Mouse (Mus musculus): ENCODE measurements around the gene Zfand3. TPM values are rescaled to one million over a fixed set of nuclear protein-coding genes. Genes with fewer than 3 reads are reported as not detected.

The Zfand3 gene
- total and polyA plus RNA-seq, 3 experiments = 23.2 to 44.0 (median 23.5) TPM

- no peaks in the 10 kb centered on the region for H3K9me3 ChIP-seq (replicated peaks; ENCODE audit: low read length)
- no peak overlapping the region for H3K4me3 ChIP-seq (replicated peaks in 1 of 3; ENCODE audit: low read depth in 2 of 3, low read length in 2 of 3, poor library complexity in 1 of 3)
- peaks cover 2 to 28% of the 10 kb centered on the region in 2 experiments for H3K36me3 ChIP-seq (replicated peaks in 1 of 2; ENCODE audit: control insufficient read depth in 1 of 2, insufficient read depth in 1 of 2, low read length in 1 of 2)
- no peak overlapping the region for H3K9ac ChIP-seq (ENCODE audit: insufficient read depth, low read depth)
- H3K27ac ChIP-seq (ENCODE audit: insufficient read depth, low read depth) = no peak overlapping the region
- dilution Hi-C loops (cut with MboI; ENCODE audit: extremely low pct_ligation_motif_present, extremely low pct_unique_long_range_greater_than_20kb, low sequenced_read_pairs) (no loop called here), in situ Hi-C loops (cut with MboI; ENCODE audit: low pct_ligation_motif_present, low pct_unique_long_range_greater_than_20kb, low sequenced_read_pairs) (no loop called here)
- peaks cover 7 to 36% of the 10 kb centered on the region in 2 experiments; a peak in 3 of 4 replicates for H3K4me1 ChIP-seq (ENCODE audit: control insufficient read depth in 1 of 2, insufficient read depth in 2 of 2)
- TF ChIP-seq SMC3 (IDR thresholded peaks at IDR 0.05; ENCODE audit: low read depth, low read length) = peak; percentile 78
- peak; percentile 76 to 77 for TF ChIP-seq CTCF (conservative IDR thresholded peaks at IDR 0.05 in 1 of 2, IDR thresholded peaks at IDR 0.05 in 1 of 2; ENCODE audit: low read depth in 2 of 2, low read length in 2 of 2)
- no peak for TF ChIP-seq RCOR1 (conservative IDR thresholded peaks at IDR 0.05; ENCODE audit: low read depth, low read length)
- no peak for TF ChIP-seq POLR2AphosphoS2 (IDR thresholded peaks at IDR 0.05; ENCODE audit: low read depth, low read length)
- peak; percentile 57 for TF ChIP-seq RAD21 (IDR thresholded peaks at IDR 0.05; ENCODE audit: low read depth, low read length)
- 0 out of 2 replicates have a peak, but pooled peaks have one; percentile 26 for TF ChIP-seq MYC (IDR thresholded peaks at IDR 0.05; ENCODE audit: low read depth, low read length)
- peak; percentile 57 for DNase-seq (ENCODE audit: extremely low read depth)
- H3K27me3 ChIP-seq (replicated peaks) = no peaks in the 10 kb centered on the region
- no peak overlapping the region for H3K4me2 ChIP-seq (ENCODE audit: insufficient read depth, low read depth, poor library complexity, severe bottlenecking)
- peaks cover 6% of the 10 kb centered on the region; the same call in 1 of the 2 replicates for H3K79me2 ChIP-seq (replicated peaks; ENCODE audit: control insufficient read depth, extremely low read depth, insufficient read depth, poor library complexity, severe bottlenecking)
Observed at GRCm38 (mm10) chr17:30024651-30025050, 20.1 kb downstream of the Zfand3 start.

GRCm38 (mm10) chr17:30026617-30027016, 22.1 kb downstream of the Zfand3 start:
- Histone ChIP-seq H3K9me3 (replicated peaks; ENCODE audit: low read length) (no peaks in the 10 kb centered on the region), H3K27ac (ENCODE audit: insufficient read depth, low read depth) (no peak overlapping the region), H3K4me2 (ENCODE audit: insufficient read depth, low read depth, poor library complexity, severe bottlenecking) (no peak overlapping the region), H3K27me3 (replicated peaks) (no peaks in the 10 kb centered on the region), H3K9ac (ENCODE audit: insufficient read depth, low read depth) (no peak overlapping the region), H3K79me2 (replicated peaks; ENCODE audit: control insufficient read depth, extremely low read depth, insufficient read depth, poor library complexity, severe bottlenecking) (peaks cover 8% of the 10 kb centered on the region), H3K36me3 (replicated peaks in 1 of 2; ENCODE audit: control insufficient read depth in 1 of 2, insufficient read depth in 1 of 2, low read length in 1 of 2) (peaks cover 2 to 22% of the 10 kb centered on the region in 2 experiments), H3K4me3 (replicated peaks in 1 of 3; ENCODE audit: low read depth in 2 of 3, low read length in 2 of 3, poor library complexity in 1 of 3) (no peak overlapping the region), H3K4me1 (ENCODE audit: control insufficient read depth in 1 of 2, insufficient read depth in 2 of 2) (peaks cover 7 to 36% of the 10 kb centered on the region in 2 experiments; a peak in 3 of 4 replicates)
- dilution Hi-C loops (cut with MboI; ENCODE audit: extremely low pct_ligation_motif_present, extremely low pct_unique_long_range_greater_than_20kb, low sequenced_read_pairs) = no loop called here
- no peak for TF ChIP-seq POLR2AphosphoS2 (IDR thresholded peaks at IDR 0.05; ENCODE audit: low read depth, low read length)
- TF ChIP-seq KAT2A (IDR thresholded peaks at IDR 0.05; ENCODE audit: insufficient replicate concordance, low read length) = no peak
- TF ChIP-seq UBTF (IDR thresholded peaks at IDR 0.05; ENCODE audit: low read depth, low read length) = no peak
- no peak for TF ChIP-seq RCOR1 (conservative IDR thresholded peaks at IDR 0.05; ENCODE audit: low read depth, low read length)
- no peak for TF ChIP-seq HCFC1 (IDR thresholded peaks at IDR 0.05; ENCODE audit: low read depth, low read length)
- no peak for TF ChIP-seq ETS1 (conservative IDR thresholded peaks at IDR 0.05; ENCODE audit: low read depth, low read length)
- no peak for TF ChIP-seq USF2 (conservative IDR thresholded peaks at IDR 0.05; ENCODE audit: low read depth, low read length)
- no peak for TF ChIP-seq JUN (IDR thresholded peaks at IDR 0.05; ENCODE audit: insufficient read depth, low read depth, low read length)
- in situ Hi-C loops (cut with MboI; ENCODE audit: low pct_ligation_motif_present, low pct_unique_long_range_greater_than_20kb, low sequenced_read_pairs) = no loop called here
- no peak for DNase-seq (ENCODE audit: extremely low read depth)
